Mouse (Mus musculus) thymus, adult 2 months (tissue): ENCODE data around the gene Fam221b. TPM values are rescaled to one million over a fixed set of nuclear protein-coding genes. Genes with fewer than 3 reads are reported as not detected.

ENCODE experiments used
- DNase-seq: peaks from one replicate; pipeline ENCODE4 v3.0.0; 2021
- H3K27ac ChIP-seq: fragments of 200-500 bp; 2 replicates; pipeline ENCODE4 v1.5.1; 2012; ENCODE audit warnings: low read length, control low read depth; ENCODE audit not compliant: control insufficient read depth, insufficient read depth
- H3K27me3 ChIP-seq: fragments of 200-500 bp; 2 replicates; pipeline ENCODE4 v1.6.1; 2012; ENCODE audit warnings: mild to moderate bottlenecking, low read length, moderate library complexity, mixed read lengths; ENCODE audit not compliant: control insufficient read depth, insufficient read depth
- H3K36me3 ChIP-seq: fragments of 200-500 bp; 2 replicates; pipeline ENCODE4 v1.6.1; 2012; ENCODE audit warnings: mild to moderate bottlenecking, low read length, moderate library complexity; ENCODE audit not compliant: control insufficient read depth, insufficient read depth
- H3K4me1 ChIP-seq: fragments of 200-500 bp; replicated peaks from 2 replicates; pipeline ENCODE4 v1.6.1; 2012; ENCODE audit warnings: low read length; ENCODE audit not compliant: control insufficient read depth, insufficient read depth
- H3K4me3 ChIP-seq: fragments of 200-500 bp; 2 replicates; pipeline ENCODE4 v1.5.1; 2012; ENCODE audit warnings: mild to moderate bottlenecking, low read length, control low read depth, moderate library complexity; ENCODE audit not compliant: control insufficient read depth, insufficient read depth
- CTCF ChIP-seq: fragments of 200-500 bp; IDR thresholded peaks from 2 replicates; pipeline ENCODE4 v1.5.1; 2012; ENCODE audit warnings: mild to moderate bottlenecking, control low read depth, low read length, moderate library complexity, borderline replicate concordance; ENCODE audit not compliant: control insufficient read depth, poor library complexity, insufficient read depth; ENCODE audit errors: extremely low read depth
- POLR2A ChIP-seq: fragments of 200-500 bp; IDR thresholded peaks from 2 replicates; pipeline ENCODE4 v1.6.1; 2012; ENCODE audit warnings: mild to moderate bottlenecking, low read length, control low read depth, moderate library complexity; ENCODE audit not compliant: control insufficient read depth, poor library complexity, insufficient read depth; ENCODE audit errors: extremely low read depth
- WGBS: fragments of 180-500 bp; shearing (Covaris S2); methylation state at CpG from one replicate; pipeline ENCODE4 v1.1.7; 2018; 5-methylcytosine and 5-hydroxymethylcytosine counted together
- polyA plus RNA-seq: library from polyadenylated mRNA; depleted of rRNA; stranded (reverse); fragments of >200 nt; gene quantifications from 2 replicates; pipeline ENCODE4 v1.2.3, GENCODE M21; 2012

Gene Fam221b
- polyA plus RNA-seq, 1 experiment, result 0.03 TPM

GRCm38 (mm10) chr4:43690021-43690420, 21.1 kb upstream of the Fam221b start:
- no peaks in the 10 kb centered on the region for H3K36me3 ChIP-seq
- H3K4me1 ChIP-seq, result no peaks in the 10 kb centered on the region
- no peak for DNase-seq
- no peaks in the 10 kb centered on the region for H3K27me3 ChIP-seq
- H3K27ac ChIP-seq, result no peak overlapping the region
- H3K4me3 ChIP-seq, result no peak overlapping the region
- TF ChIP-seq POLR2A (no peak), CTCF (no peak)
- 96% methylated on average over 17 of the region's 17 CpGs for WGBS

- H3K27me3 ChIP-seq, result no peaks in the 10 kb centered on the region
- no peak overlapping the region for H3K27ac ChIP-seq
- WGBS, result 97% methylated on average over 7 of the region's 7 CpGs
- H3K4me1 ChIP-seq, result no peaks in the 10 kb centered on the region
- no peak for DNase-seq
- H3K36me3 ChIP-seq, result no peaks in the 10 kb centered on the region
- TF ChIP-seq CTCF (no peak), POLR2A (no peak)
- H3K4me3 ChIP-seq, result no peak overlapping the region
Measured at GRCm38 (mm10) chr4:43679416-43680043, 10.6 kb upstream of the Fam221b start.

GRCm38 (mm10) chr4:43678541-43678940, 9.6 kb upstream of the Fam221b start:
- H3K27ac ChIP-seq, result no peak overlapping the region
- H3K4me1 ChIP-seq, result no peaks in the 10 kb centered on the region
- TF ChIP-seq CTCF, result no peak
- WGBS, result 94% methylated on average over 6 of the region's 6 CpGs
- DNase-seq, result no peak
- H3K27me3 ChIP-seq, result no peaks in the 10 kb centered on the region
- no peaks in the 10 kb centered on the region for H3K36me3 ChIP-seq
- no peak overlapping the region for H3K4me3 ChIP-seq

GRCm38 (mm10) chr4:43675608-43676007, 6.7 kb upstream of the Fam221b start:
- H3K27ac ChIP-seq, result no peak overlapping the region
- H3K4me1 ChIP-seq, result no peaks in the 10 kb centered on the region
- DNase-seq, result no peak
- no peaks in the 10 kb centered on the region for H3K36me3 ChIP-seq
- 92% methylated on average over 4 of the region's 4 CpGs for WGBS
- no peaks in the 10 kb centered on the region for H3K27me3 ChIP-seq
- TF ChIP-seq CTCF, result no peak
- no peak for TF ChIP-seq POLR2A
- no peak overlapping the region for H3K4me3 ChIP-seq

- TF ChIP-seq POLR2A (no peak), CTCF (no peak)
- no peak for DNase-seq
- H3K27ac ChIP-seq, result no peak overlapping the region
- no peaks in the 10 kb centered on the region for H3K27me3 ChIP-seq
- WGBS, result 88% methylated on average over 5 of the region's 5 CpGs
- no peak overlapping the region for H3K4me3 ChIP-seq
- no peaks in the 10 kb centered on the region for H3K4me1 ChIP-seq
- H3K36me3 ChIP-seq, result no peaks in the 10 kb centered on the region
Measured at GRCm38 (mm10) chr4:43674974-43675373, 6.0 kb upstream of the Fam221b start.

GRCm38 (mm10) chr4:43673703-43674102, 4.8 kb upstream of the Fam221b start:
- Histone ChIP-seq H3K27ac (no peak overlapping the region), H3K4me3 (no peak overlapping the region), H3K4me1 (peaks cover 8% of the 10 kb centered on the region), H3K27me3 (no peaks in the 10 kb centered on the region), H3K36me3 (no peaks in the 10 kb centered on the region)
- DNase-seq, result no peak
- 95% methylated on average over 8 of the region's 8 CpGs for WGBS
- TF ChIP-seq CTCF (no peak), POLR2A (no peak)

- Histone ChIP-seq H3K27me3 (no peaks in the 10 kb centered on the region), H3K4me1 (peaks cover 10% of the 10 kb centered on the region), H3K4me3 (no peak overlapping the region), H3K36me3 (no peaks in the 10 kb centered on the region), H3K27ac (no peak overlapping the region)
- DNase-seq, result peak; percentile 79
- TF ChIP-seq POLR2A (no peak), CTCF (peak; percentile 37; the same call in 1 of the 2 replicates)
- WGBS, result 33% methylated on average over 2 of the region's 2 CpGs
Measured at GRCm38 (mm10) chr4:43672070-43672469, 3.1 kb upstream of the Fam221b start.
